Mouse (Mus musculus): Measurements from ENCODE around the gene Zfp683.
A peak's percentile ranks its signal among the peaks of the same experiment; 100 is the strongest.

Zfp683 gene

GRCm38 (mm10) chr4:134092382-134093288, 39.0 kb downstream of the Zfp683 start:
- DNase-seq (ENCODE audit: low spot score in 2 of 2) = peak in 1 of 2 experiments; percentile 32

GRCm38 (mm10) chr4:134094004-134094564, 40.4 kb downstream of the Zfp683 start:
- no peak for DNase-seq (ENCODE audit: low spot score in 2 of 2)

DNA sequence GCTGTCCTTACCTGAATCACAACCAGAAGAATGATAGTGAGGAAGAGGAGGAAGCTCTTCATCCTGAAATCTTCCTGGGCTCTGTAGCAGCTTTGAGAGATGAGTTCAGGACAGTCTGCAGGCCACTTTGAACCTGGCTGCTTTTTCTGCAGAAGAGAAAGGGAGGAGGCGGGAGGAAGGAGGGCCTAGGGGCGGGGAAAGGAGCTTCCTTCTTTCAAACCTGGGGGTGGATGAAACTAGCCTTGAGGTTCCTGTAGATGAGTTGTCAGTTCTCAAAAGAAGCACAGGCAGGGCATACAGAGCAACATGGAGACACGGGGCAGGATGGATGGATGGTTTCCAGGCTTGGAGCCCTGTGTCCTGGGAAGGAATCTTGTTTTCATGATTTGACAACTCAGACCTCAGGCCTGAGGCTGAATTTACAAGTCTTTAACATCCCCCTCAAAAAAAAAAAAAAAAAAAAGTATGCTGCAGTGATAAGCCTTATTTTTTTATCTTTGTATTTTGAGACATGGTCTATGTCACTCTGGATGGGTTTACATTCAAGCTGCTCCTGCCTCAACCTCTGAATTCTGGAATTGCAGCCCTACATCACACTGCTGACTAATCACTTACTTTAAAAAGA, 41.4 kb downstream of the Zfp683 start, which contains the start of gene Cd52:
Gene Cd52 (minus strand): TSS at position 160 of the 625 bp plus-strand sequence.
- DNase-seq (ENCODE audit: low spot score in 2 of 2) = no peak

GRCm38 (mm10) chr4:134096120-134096519, 42.5 kb downstream of the Zfp683 start:
- no peak for DNase-seq (ENCODE audit: low spot score in 2 of 2)

DNA sequence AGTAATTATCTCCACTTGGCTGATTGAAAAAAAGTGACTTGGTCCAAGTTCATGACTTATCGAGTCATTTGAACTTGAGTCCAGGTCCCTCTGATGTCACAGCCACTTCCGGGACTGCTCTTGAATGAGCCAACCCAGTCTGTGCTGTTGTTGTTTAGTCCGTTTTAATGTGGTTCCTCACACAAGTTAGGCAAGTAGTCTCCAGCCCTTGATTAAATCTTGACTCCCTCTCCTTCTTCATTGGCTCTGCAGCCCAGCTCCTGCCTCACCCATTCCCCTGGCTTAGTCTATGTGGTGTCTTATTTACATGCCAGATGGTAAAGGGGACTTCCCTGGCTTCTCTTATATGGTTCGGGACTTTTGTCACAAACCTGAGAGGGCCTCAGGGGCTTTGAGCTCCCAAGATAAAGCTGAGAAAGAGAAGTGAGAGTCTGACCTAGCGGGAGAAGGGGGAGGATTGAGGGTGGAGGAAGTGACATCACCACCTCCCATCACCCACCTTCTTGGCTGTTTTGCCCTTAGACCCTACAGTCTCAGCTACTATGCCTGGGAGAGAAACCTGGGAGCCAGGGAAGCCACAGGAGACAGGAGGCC, 43.5 kb downstream of the Zfp683 start:
- DNase-seq (ENCODE audit: low spot score in 2 of 2) = no peak

- no peak for DNase-seq (ENCODE audit: low spot score in 2 of 2)
These were observed 45.0 kb downstream of the Zfp683 start for GRCm38 (mm10) chr4:134098628-134099027.

GRCm38 (mm10) chr4:134100245-134100644, 46.6 kb downstream of the Zfp683 start:
- DNase-seq (ENCODE audit: low spot score in 2 of 2) = no peak

DNA sequence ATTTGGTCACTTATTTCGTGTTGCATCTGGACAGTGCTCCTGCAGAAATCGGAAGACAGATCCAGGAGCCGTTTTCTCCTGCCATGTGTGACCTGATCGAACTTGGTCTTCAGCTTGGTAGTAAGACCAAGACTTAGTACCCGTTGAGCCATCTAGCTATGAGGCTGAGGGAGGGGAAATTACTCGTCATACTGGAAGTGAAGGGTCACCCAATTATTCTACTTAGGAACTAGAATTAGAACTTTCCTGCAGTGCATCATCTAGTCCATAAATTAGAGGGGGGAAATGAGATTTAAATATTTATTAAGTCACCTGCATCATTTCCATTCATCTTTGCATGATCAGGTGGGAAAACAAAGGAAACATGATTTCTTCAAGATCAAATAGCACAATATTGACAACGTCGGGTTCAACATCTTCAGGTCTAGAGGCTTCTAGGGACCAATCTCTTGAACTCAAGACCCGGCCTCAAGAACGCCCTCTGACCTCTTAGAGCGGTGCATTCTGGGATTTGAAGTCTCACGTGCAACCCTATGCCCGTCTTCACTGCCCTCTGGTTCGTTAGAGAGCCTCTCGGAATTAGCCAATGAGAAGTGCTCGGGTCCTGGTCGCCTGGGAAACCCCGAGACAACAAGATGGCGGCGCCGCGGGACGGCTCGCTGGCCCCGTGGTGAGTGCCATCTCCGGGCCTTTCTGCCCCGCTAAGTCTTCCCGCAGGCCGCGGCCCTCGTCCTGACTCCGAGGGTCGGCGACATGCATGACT, 48.5 kb downstream of the Zfp683 start, which contains the start of gene Ubxn11:
Gene Ubxn11 (plus strand): TSS at position 592 of the 763 bp plus-strand sequence.
- DNase-seq (ENCODE audit: low spot score in 2 of 2) = peak; percentile 67 to 81

DNA sequence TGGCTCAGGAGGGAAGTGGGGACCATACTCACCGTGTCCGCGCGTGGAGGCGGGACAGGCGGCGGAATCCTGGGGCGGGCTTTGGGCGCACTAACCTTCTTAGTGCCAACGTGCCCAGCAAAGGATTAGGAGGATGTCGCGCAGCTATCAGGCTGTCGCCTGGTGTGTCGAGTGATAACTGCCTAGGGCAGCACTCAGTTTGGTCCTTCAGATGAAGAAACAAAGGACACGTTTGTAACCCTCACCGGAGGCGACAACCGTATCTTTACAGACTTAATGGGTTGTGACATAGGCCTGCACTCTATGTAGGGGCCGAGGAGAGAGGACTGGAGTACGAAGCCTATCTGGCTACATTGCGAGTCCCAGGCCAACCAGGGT, 49.1 kb downstream of the Zfp683 start:
- DNase-seq (ENCODE audit: low spot score in 2 of 2) = no peak

GRCm38 (mm10) chr4:134106105-134106504, 52.5 kb downstream of the Zfp683 start:
- no peak for DNase-seq (ENCODE audit: low spot score in 2 of 2)

GRCm38 (mm10) chr4:134107730-134108129, 54.1 kb downstream of the Zfp683 start:
- no peak for DNase-seq (ENCODE audit: low spot score in 2 of 2)

- no peak for DNase-seq (ENCODE audit: low spot score in 2 of 2)
These were observed 54.6 kb downstream of the Zfp683 start for GRCm38 (mm10) chr4:134108196-134108595.

Measured in cerebellum, postnatal 4 days (tissue).